In genomic region chr2:73991818-73992217, GRCm38 (mm10) we compare ENCODE assay signal across 25 mouse cellular contexts.
DNase-seq lines count a peak whose midpoint lies in the region; ATAC-seq lines count a peak whose summit lies in the region.
"Had no signal": no experiment of that assay in that cellular context is flagged by ENCODE, and none has a peak within 500 bp of the region (broad histone marks: within the 10 kb centered on the region; RNA-seq: fewer than 3 reads in every experiment).

No protein-coding gene starts in this region.

- H3K27me3 ChIP-seq in hindbrain, embryonic 15.5 days = no peaks in the 10 kb centered on the region; the same call in 1 of the 2 replicates
- H3K27me3 ChIP-seq: midbrain, embryonic 12.5 days had no signal

- H3K27ac ChIP-seq in hindbrain, embryonic 15.5 days (replicated peaks) = no peak overlapping the region
- H3K27ac ChIP-seq: embryonic facial prominence, embryonic 15.5 days; forebrain, embryonic 12.5 days; heart, embryonic 10.5 days; limb, embryonic 10.5 days; midbrain, embryonic 12.5 days had no signal

- 23% methylated on average over 11 of the region's 11 CpGs for WGBS in hindbrain, embryonic 15.5 days

- no peak; the same call in 1 of the 2 replicates for ATAC-seq in hindbrain, embryonic 15.5 days (ENCODE audit: low FRiP score, low read depth)
- no peak for ATAC-seq in erythroblast, adult 5-6 weeks (replicated peaks; ENCODE audit: low FRiP score, poor library complexity, severe bottlenecking)
- ATAC-seq in monocyte, adult 5-6 weeks (replicated peaks; ENCODE audit: insufficient number of reproducible peaks, low FRiP score, low TSS enrichment, poor library complexity, severe bottlenecking) = no peak
- ATAC-seq: CD4-positive, CD25-positive, alpha-beta regulatory T cell, adult 4 months; inflammation-experienced regulatory T-cells, adult 6 months had no signal

- H3K9ac ChIP-seq in hindbrain, embryonic 15.5 days = no peak overlapping the region
- H3K9ac ChIP-seq: embryonic facial prominence, embryonic 15.5 days; forebrain, embryonic 12.5 days; lung, embryonic 14.5 days; midbrain, embryonic 12.5 days had no signal

- H3K4me1 ChIP-seq in hindbrain, embryonic 15.5 days (replicated peaks) = no peaks in the 10 kb centered on the region
- H3K4me1 ChIP-seq: embryonic facial prominence, embryonic 15.5 days; forebrain, embryonic 12.5 days; heart, embryonic 10.5 days had no signal

- H3K4me3 ChIP-seq in hindbrain, embryonic 15.5 days = no peak overlapping the region
- H3K4me3 ChIP-seq: embryonic facial prominence, embryonic 15.5 days; forebrain, embryonic 12.5 days; heart, embryonic 10.5 days; limb, embryonic 10.5 days; midbrain, embryonic 12.5 days; myocyte had no signal

- H3K4me2 ChIP-seq in hindbrain, embryonic 15.5 days = peak overlapping the region; percentile 29
- H3K4me2 ChIP-seq: embryonic facial prominence, embryonic 15.5 days; forebrain, embryonic 12.5 days; liver, embryonic 11.5 days; lung, embryonic 14.5 days; midbrain, embryonic 12.5 days had no signal

- H3K36me3 ChIP-seq in hindbrain, embryonic 15.5 days = no peaks in the 10 kb centered on the region
- H3K36me3 ChIP-seq: embryonic facial prominence, embryonic 15.5 days; forebrain, embryonic 12.5 days; G1E; heart, embryonic 10.5 days; limb, embryonic 10.5 days; midbrain, embryonic 12.5 days had no signal

- no peaks in the 10 kb centered on the region for H3K9me3 ChIP-seq in hindbrain, embryonic 15.5 days
- H3K9me3 ChIP-seq: embryonic facial prominence, embryonic 15.5 days; forebrain, embryonic 12.5 days; G1E; heart, embryonic 10.5 days; limb, embryonic 10.5 days; midbrain, embryonic 12.5 days had no signal

- DNase-seq in cerebellum, postnatal 10 days = peak; percentile 18 to 23
- no peak for DNase-seq in cerebellum, adult 18-20 months
- DNase-seq in right cerebral cortex, postnatal 10 days (ENCODE audit: low spot score in 2 of 2) = peak; percentile 25 to 34
- no peak for DNase-seq in right cerebral cortex, adult 2 months (ENCODE audit: low spot score in 2 of 2)
- DNase-seq in adipocyte (ENCODE audit: low spot score) = no peak
- DNase-seq: adrenal gland, adult 2 months; cerebellum, adult 11 months; heart, postnatal 10 days; kidney, adult 9 months; kidney, postnatal 4 days; lung, embryonic 14.5 days; lung, postnatal 4 days had no signal

Comparison
In these comparisons a context has a peak if more than half of its experiments do, and no peak if none do; other contexts are left out.
1. DNase-seq: peak in cerebellum, postnatal 10 days (2 of 2) and right cerebral cortex, postnatal 10 days (2 of 2); none in cerebellum, adult 18-20 months (0 of 2), right cerebral cortex, adult 2 months (0 of 2) and adipocyte (single experiment).